In genomic region chr10:95357721-95358120, GRCm38 (mm10) we compare ENCODE assay signal across 25 mouse cellular contexts. TPM values are rescaled to one million over a fixed set of nuclear protein-coding genes. Genes with fewer than 3 reads are reported as not detected.
DNase-seq lines count a peak whose midpoint lies in the region; ATAC-seq and TF ChIP-seq lines count a peak whose summit lies in the region.
"Had no signal": no experiment of that assay in that cellular context is flagged by ENCODE, and none has a peak within 500 bp of the region (broad histone marks: within the 10 kb centered on the region; RNA-seq: fewer than 3 reads in every experiment).

No protein-coding gene starts in this region.

- 99% methylated on average over 3 of the region's 3 CpGs for WGBS in kidney, embryonic 14.5 days
- WGBS in hindbrain, postnatal 0 days: 92% methylated on average over 3 of the region's 3 CpGs

- no peak overlapping the region for H3K27ac ChIP-seq in kidney, embryonic 14.5 days (ENCODE audit: low read depth, low read length)
- H3K27ac ChIP-seq in hindbrain, postnatal 0 days: no peak overlapping the region
- H3K27ac ChIP-seq: embryonic facial prominence, embryonic 10.5 days; forebrain, embryonic 15.5 days; heart, embryonic 13.5 days; hindbrain, embryonic 12.5 days; left cerebral cortex, adult 2 months; neural tube, embryonic 13.5 days had no signal

- DNase-seq in A20 (ENCODE audit: low read depth, low spot score): peak; percentile 73
- DNase-seq in ES-CJ7 (ENCODE audit: low read depth, low spot score): peak; percentile 58
- DNase-seq in T-cell, adult 2 months (ENCODE audit: low spot score): peak; percentile 12
- DNase-seq in hindbrain, postnatal 0 days (ENCODE audit: low spot score): no peak
- DNase-seq in frontal cortex, postnatal 25 days (ENCODE audit: low spot score in 2 of 2): no peak
- no peak for DNase-seq in cerebellum, postnatal 36 days
- DNase-seq: cerebellum, adult 2 months; gastrocnemius, postnatal 14 days; heart, adult 18-20 months; heart, postnatal 14 days; kidney, adult 11 months; layer of hippocampus, adult 9-11 months; lung, adult 18-20 months; lung, postnatal 14 days; midbrain, embryonic 14.5 days; thymus, postnatal 4 days had no signal

- peak; percentile 88 for ATAC-seq in megakaryocyte, adult 5-6 weeks (ENCODE audit: poor library complexity, severe bottlenecking)
- ATAC-seq in kidney, embryonic 14.5 days (ENCODE audit: low FRiP score, low TSS enrichment): no peak
- ATAC-seq in hindbrain, postnatal 0 days: no peak
- ATAC-seq: forebrain, embryonic 15.5 days had no signal

- H3K4me1 ChIP-seq in kidney, embryonic 14.5 days (ENCODE audit: control insufficient read depth, insufficient read depth, low read length): no peaks in the 10 kb centered on the region
- no peaks in the 10 kb centered on the region for H3K4me1 ChIP-seq in hindbrain, postnatal 0 days (ENCODE audit: insufficient read depth, low read length)
- H3K4me1 ChIP-seq: embryonic facial prominence, embryonic 10.5 days; forebrain, embryonic 15.5 days; heart, embryonic 13.5 days had no signal

- TF ChIP-seq CTCF in hindbrain, postnatal 0 days (IDR thresholded peaks at IDR 0.05; ENCODE audit: low read depth): no peak

- no peak overlapping the region for H3K4me3 ChIP-seq in kidney, embryonic 14.5 days (ENCODE audit: low read length)
- H3K4me3 ChIP-seq in hindbrain, postnatal 0 days (ENCODE audit: low read length): no peak overlapping the region
- H3K4me3 ChIP-seq: embryonic facial prominence, embryonic 10.5 days; forebrain, embryonic 15.5 days; heart, embryonic 13.5 days; hindbrain, embryonic 12.5 days; left cerebral cortex, adult 2 months; myocyte; neural tube, embryonic 13.5 days had no signal

- H3K36me3 ChIP-seq in kidney, embryonic 14.5 days (ENCODE audit: control insufficient read depth, insufficient read depth, low read length): no peaks in the 10 kb centered on the region
- no peaks in the 10 kb centered on the region for H3K36me3 ChIP-seq in hindbrain, postnatal 0 days (ENCODE audit: insufficient read depth, low read length)
- H3K36me3 ChIP-seq: embryonic facial prominence, embryonic 10.5 days; forebrain, embryonic 15.5 days; heart, embryonic 13.5 days; hindbrain, embryonic 12.5 days; neural tube, embryonic 13.5 days had no signal

- H3K9ac ChIP-seq in kidney, embryonic 14.5 days (ENCODE audit: low read depth, low read length): no peak overlapping the region
- H3K9ac ChIP-seq in hindbrain, postnatal 0 days (replicated peaks; ENCODE audit: low read length): no peak overlapping the region
- H3K9ac ChIP-seq: forebrain, embryonic 15.5 days; heart, embryonic 13.5 days; hindbrain, embryonic 12.5 days; neural tube, embryonic 13.5 days had no signal

- no peak overlapping the region for H3K4me2 ChIP-seq in kidney, embryonic 14.5 days (replicated peaks; ENCODE audit: low read depth, low read length)
- no peak overlapping the region for H3K4me2 ChIP-seq in hindbrain, postnatal 0 days (ENCODE audit: low read depth, low read length)
- H3K4me2 ChIP-seq: forebrain, embryonic 15.5 days; heart, embryonic 13.5 days; hindbrain, embryonic 12.5 days; neural tube, embryonic 13.5 days had no signal

- H3K9me3 ChIP-seq in kidney, embryonic 14.5 days (ENCODE audit: control insufficient read depth, low read length): no peaks in the 10 kb centered on the region
- no peaks in the 10 kb centered on the region for H3K9me3 ChIP-seq in hindbrain, postnatal 0 days (ENCODE audit: low read length)
- H3K9me3 ChIP-seq: embryonic facial prominence, embryonic 10.5 days; forebrain, embryonic 15.5 days; heart, embryonic 13.5 days; hindbrain, embryonic 12.5 days had no signal

- H3K27me3 ChIP-seq in kidney, embryonic 14.5 days (ENCODE audit: control insufficient read depth, insufficient read depth, low read length): no peaks in the 10 kb centered on the region
- H3K27me3 ChIP-seq in hindbrain, postnatal 0 days (ENCODE audit: insufficient read depth, low read length): no peaks in the 10 kb centered on the region
- H3K27me3 ChIP-seq: forebrain, embryonic 15.5 days; hindbrain, embryonic 12.5 days; neural tube, embryonic 13.5 days had no signal

RNA-seq across cellular contexts. Expression of gene Cradd, which starts 33.8 kb away (rescaled TPM):
- 20.3 and 20.5 TPM in 2 replicates for total RNA-seq in megakaryocyte, adult 5-6 weeks (2015)
- total RNA-seq in megakaryocyte, adult 5-6 weeks (2017): 3.6 and 7.3 TPM in 2 replicates
- polyA plus RNA-seq in kidney, embryonic 14.5 days (2014; fragmentation: Nextera tagmentation; extraction: Ambion mirVana): 10.2 and 13.0 TPM in 2 replicates
- 13.1 and 15.5 TPM in 2 replicates for total RNA-seq in hindbrain, postnatal 0 days (2014; rRNA removed)
- 8.5 and 8.9 TPM in 2 replicates for polyA plus RNA-seq in hindbrain, postnatal 0 days (2015; fragmentation: Nextera tagmentation; extraction: Ambion mirVana)

RNA-seq across cellular contexts. Expression of gene Socs2, which starts 59.3 kb away (rescaled TPM):
- total RNA-seq in megakaryocyte, adult 5-6 weeks (2015): 0.74 and 0.84 TPM in 2 replicates
- 0.77 and 0.84 TPM in 2 replicates for total RNA-seq in megakaryocyte, adult 5-6 weeks (2017)
- 17.9 and 20.5 TPM in 2 replicates for polyA plus RNA-seq in kidney, embryonic 14.5 days (2014; fragmentation: Nextera tagmentation; extraction: Ambion mirVana)
- 51.7 and 57.0 TPM in 2 replicates for total RNA-seq in hindbrain, postnatal 0 days (2014; rRNA removed)
- 112 and 122 TPM in 2 replicates for polyA plus RNA-seq in hindbrain, postnatal 0 days (2015; fragmentation: Nextera tagmentation; extraction: Ambion mirVana)

Comparison
In these comparisons a context has a peak if more than half of its experiments do, and no peak if none do; other contexts are left out.
1. DNase-seq: peak in A20 (single experiment), ES-CJ7 (single experiment) and T-cell, adult 2 months (single experiment); none in hindbrain, postnatal 0 days (single experiment), frontal cortex, postnatal 25 days (0 of 2) and cerebellum, postnatal 36 days (0 of 2).
2. RNA of gene Socs2, which starts 59.3 kb away (total RNA-seq): 51.7 to 57.0 TPM in hindbrain, postnatal 0 days; 0.74 to 0.84 TPM in megakaryocyte, adult 5-6 weeks; every median in the first group is over 10 times any median in the second.